Mouse (Mus musculus): ENCODE data around the gene Slc26a10. TPM values are rescaled to one million over a fixed set of nuclear protein-coding genes. Genes with fewer than 3 reads are reported as not detected.
A peak's percentile ranks its signal among the peaks of the same experiment; 100 is the strongest.
"Not testable (repeated sequence)": the region's sequence is repeated elsewhere in the genome, so short reads cannot be mapped to it uniquely, and the experiment has no call there.

Slc26a10 gene
- total and polyA plus RNA-seq, 2 experiments from 2014 or later, result 0.10 to 0.80 TPM

- H3K27me3 ChIP-seq (ENCODE audit: insufficient read depth, low read length), result no peaks in the 10 kb centered on the region; the same call in none of the 2 replicates
- TF ChIP-seq CTCF (IDR thresholded peaks at IDR 0.05; ENCODE audit: low read depth), result peak; percentile 98
- no peaks in the 10 kb centered on the region for H3K4me1 ChIP-seq (ENCODE audit: insufficient read depth)
- H3K9me3 ChIP-seq (ENCODE audit: low read length), result no peaks in the 10 kb centered on the region
- WGBS, result 2% methylated on average over 49 of the region's 52 CpGs
- DNase-seq, result peak; percentile 96
- ATAC-seq, result peak; percentile 93
- H3K4me2 ChIP-seq (ENCODE audit: low read depth), result peak within 1 kb of the TSS; percentile 84
- H3K27ac ChIP-seq (ENCODE audit: low read depth, low read length), result peak within 1 kb of the TSS; percentile 94
- peak within 1 kb of the TSS; percentile 83 for H3K4me3 ChIP-seq (ENCODE audit: low read depth, low read length)
- H3K9ac ChIP-seq, result peak within 1 kb of the TSS; percentile 99
- H3K36me3 ChIP-seq (ENCODE audit: insufficient read depth), result peaks cover 15% of the 10 kb centered on the region; the same call in 1 of the 2 replicates
These were observed 15.7 kb downstream of the Slc26a10 start, which contains the start of gene B4galnt1 for GRCm38 (mm10) chr10:127164631-127165353. Gene B4galnt1 (plus strand): TSS chr10:127165225.

GRCm38 (mm10) chr10:127164190-127164589, 16.3 kb downstream of the Slc26a10 start:
- ATAC-seq (no peak), DNase-seq (no peak)
- Histone ChIP-seq H3K9me3 (ENCODE audit: low read length) (no peaks in the 10 kb centered on the region), H3K27me3 (ENCODE audit: insufficient read depth, low read length) (no peaks in the 10 kb centered on the region; the same call in 1 of the 2 replicates), H3K9ac (peak overlapping the region; percentile 99), H3K4me3 (ENCODE audit: low read depth, low read length) (peak overlapping the region; percentile 83; the same call in 1 of the 2 replicates), H3K4me1 (ENCODE audit: insufficient read depth) (no peaks in the 10 kb centered on the region), H3K27ac (ENCODE audit: low read depth, low read length) (peak overlapping the region; percentile 94), H3K4me2 (ENCODE audit: low read depth) (peak overlapping the region; percentile 84), H3K36me3 (ENCODE audit: insufficient read depth) (peaks cover 12% of the 10 kb centered on the region; the same call in 1 of the 2 replicates)
- 90% methylated on average over 4 of the region's 4 CpGs for WGBS
- TF ChIP-seq CTCF (IDR thresholded peaks at IDR 0.05; ENCODE audit: low read depth), result no peak

GRCm38 (mm10) chr10:127162771-127163261, 17.6 kb downstream of the Slc26a10 start:
- WGBS, result 57% methylated on average over 7 of the region's 7 CpGs
- not testable (repeated sequence) for ATAC-seq

GRCm38 (mm10) chr10:127160728-127161127, 19.7 kb downstream of the Slc26a10 start:
- Histone ChIP-seq H3K4me2 (ENCODE audit: low read depth) (no peak overlapping the region), H3K4me1 (ENCODE audit: insufficient read depth) (no peaks in the 10 kb centered on the region), H3K9me3 (ENCODE audit: low read length) (no peaks in the 10 kb centered on the region), H3K27ac (ENCODE audit: low read depth, low read length) (no peak overlapping the region), H3K4me3 (ENCODE audit: low read depth, low read length) (no peak overlapping the region), H3K36me3 (ENCODE audit: insufficient read depth) (no peaks in the 10 kb centered on the region), H3K9ac (no peak overlapping the region), H3K27me3 (ENCODE audit: insufficient read depth, low read length) (no peaks in the 10 kb centered on the region)
- WGBS, result 67% methylated on average over 3 of the region's 3 CpGs
- TF ChIP-seq CTCF (IDR thresholded peaks at IDR 0.05; ENCODE audit: low read depth), result no peak
- ATAC-seq (no peak), DNase-seq (no peak)

More at GRCm38 (mm10) chr10:127162771-127163261, 17.6 kb downstream of the Slc26a10 start:
- not testable (repeated sequence) for H3K27me3 ChIP-seq (ENCODE audit: insufficient read depth, low read length); H3K27ac ChIP-seq (ENCODE audit: low read depth, low read length); DNase-seq; H3K9ac ChIP-seq; H3K9me3 ChIP-seq (ENCODE audit: low read length); H3K36me3 ChIP-seq (ENCODE audit: insufficient read depth); H3K4me1 ChIP-seq (ENCODE audit: insufficient read depth); H3K4me2 ChIP-seq (ENCODE audit: low read depth); H3K4me3 ChIP-seq (ENCODE audit: low read depth, low read length)

- Histone ChIP-seq H3K27ac (ENCODE audit: low read depth, low read length) (no peak overlapping the region), H3K9ac (no peak overlapping the region), H3K4me3 (ENCODE audit: low read depth, low read length) (no peak overlapping the region), H3K27me3 (ENCODE audit: insufficient read depth, low read length) (no peaks in the 10 kb centered on the region), H3K36me3 (ENCODE audit: insufficient read depth) (no peaks in the 10 kb centered on the region), H3K4me2 (ENCODE audit: low read depth) (no peak overlapping the region), H3K4me1 (ENCODE audit: insufficient read depth) (no peaks in the 10 kb centered on the region), H3K9me3 (ENCODE audit: low read length) (no peaks in the 10 kb centered on the region)
- 76% methylated on average over 9 of the region's 9 CpGs for WGBS
- ATAC-seq, result no peak
- TF ChIP-seq CTCF (IDR thresholded peaks at IDR 0.05; ENCODE audit: low read depth), result no peak
- DNase-seq, result no peak
These were observed 20.4 kb downstream of the Slc26a10 start for GRCm38 (mm10) chr10:127160081-127160480.

- no peak for ATAC-seq
- H3K36me3 ChIP-seq (ENCODE audit: insufficient read depth), result no peaks in the 10 kb centered on the region
- DNase-seq, result no peak
- TF ChIP-seq CTCF (IDR thresholded peaks at IDR 0.05; ENCODE audit: low read depth), result no peak
- no peak overlapping the region for H3K27ac ChIP-seq (ENCODE audit: low read depth, low read length)
- no peaks in the 10 kb centered on the region for H3K9me3 ChIP-seq (ENCODE audit: low read length)
- no peak overlapping the region for H3K9ac ChIP-seq
- no peaks in the 10 kb centered on the region for H3K4me1 ChIP-seq (ENCODE audit: insufficient read depth)
- WGBS, result 74% methylated on average over 3 of the region's 3 CpGs
- H3K4me3 ChIP-seq (ENCODE audit: low read depth, low read length), result no peak overlapping the region
- H3K27me3 ChIP-seq (ENCODE audit: insufficient read depth, low read length), result no peaks in the 10 kb centered on the region
- no peak overlapping the region for H3K4me2 ChIP-seq (ENCODE audit: low read depth)
These were observed 22.0 kb downstream of the Slc26a10 start for GRCm38 (mm10) chr10:127158471-127158870.

GRCm38 (mm10) chr10:127156511-127156910, 23.9 kb downstream of the Slc26a10 start:
- no peak overlapping the region for H3K27ac ChIP-seq (ENCODE audit: low read depth, low read length)
- H3K9me3 ChIP-seq (ENCODE audit: low read length), result no peaks in the 10 kb centered on the region
- H3K27me3 ChIP-seq (ENCODE audit: insufficient read depth, low read length), result no peaks in the 10 kb centered on the region
- H3K4me3 ChIP-seq (ENCODE audit: low read depth, low read length), result no peak overlapping the region
- ATAC-seq (no peak), DNase-seq (no peak)
- no peak overlapping the region for H3K9ac ChIP-seq
- no peaks in the 10 kb centered on the region for H3K4me1 ChIP-seq (ENCODE audit: insufficient read depth)
- no peak for TF ChIP-seq CTCF (IDR thresholded peaks at IDR 0.05; ENCODE audit: low read depth)
- 89% methylated on average over 1 of the region's 1 CpGs for WGBS
- H3K4me2 ChIP-seq (ENCODE audit: low read depth), result no peak overlapping the region
- no peaks in the 10 kb centered on the region for H3K36me3 ChIP-seq (ENCODE audit: insufficient read depth)
